Mouse (Mus musculus) mouse trophoblast stem cell (cell line): ENCODE results near the gene Camk1d.
"Not testable (repeated sequence)": the region's sequence is repeated elsewhere in the genome, so short reads cannot be mapped to it uniquely, and the experiment has no call there.

Source experiments
- in situ Hi-C, 2 experiments: fragments of 300-500 bp; cut with MseI, MboI; formaldehyde crosslinking; loops; 2 replicates in 1 of 2; 3 replicates in 1 of 2; pipeline ENCODE4 v1.15.1; 2025

Gene Camk1d

DNA sequence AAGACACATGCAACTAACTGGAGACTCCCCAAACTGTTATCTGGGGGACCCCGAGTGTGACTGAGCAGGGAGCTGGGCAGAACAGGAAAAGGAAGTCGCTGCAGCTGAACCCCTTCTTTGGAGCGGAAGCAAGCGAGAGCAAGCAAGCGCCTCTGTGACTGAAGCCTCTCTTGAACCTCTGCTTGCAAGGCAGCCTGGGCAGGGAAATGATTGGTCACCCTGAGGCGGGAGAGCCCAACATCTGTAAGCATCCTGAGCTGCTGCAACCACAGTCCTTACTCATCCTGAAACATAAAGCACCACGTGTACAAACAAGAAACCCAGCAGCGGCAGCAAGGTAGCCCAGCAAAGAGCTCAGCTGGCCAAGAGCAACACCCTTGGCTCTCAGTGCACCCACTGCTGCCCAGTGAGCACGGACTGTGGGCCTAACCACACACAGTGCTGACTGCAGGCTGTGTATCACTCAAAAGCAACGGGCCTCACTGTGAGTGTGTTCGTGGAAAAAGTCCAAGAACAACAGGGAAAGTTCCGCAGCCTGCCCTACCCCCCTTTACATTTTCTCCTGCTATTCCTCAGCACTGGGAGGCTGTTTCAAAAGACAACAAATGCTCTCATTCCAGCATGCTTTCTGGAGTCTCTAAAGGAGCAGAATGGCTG lies 100.5 kb downstream of the Camk1d start:
- in situ Hi-C loops: no loop called here

DNA sequence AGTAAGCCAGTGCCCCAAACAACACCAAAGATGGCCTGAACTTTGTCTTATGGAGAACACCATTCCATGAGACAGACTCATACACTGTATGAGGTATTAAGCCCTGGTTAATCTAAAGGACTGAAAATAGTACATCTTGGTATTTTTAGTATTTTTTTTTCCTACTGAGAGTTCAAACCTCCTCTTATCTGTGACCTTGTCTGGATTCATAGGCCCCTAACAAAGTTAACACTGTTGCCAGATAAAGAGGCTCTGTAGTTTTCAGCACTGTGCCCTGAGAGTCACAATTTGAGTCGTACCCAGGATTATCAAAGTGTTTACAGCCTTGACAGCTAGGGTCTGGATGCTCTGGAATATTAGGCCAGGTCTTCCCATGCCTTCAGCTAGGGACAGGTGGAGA lies 102.7 kb downstream of the Camk1d start:
- in situ Hi-C loops: no loop called here

DNA sequence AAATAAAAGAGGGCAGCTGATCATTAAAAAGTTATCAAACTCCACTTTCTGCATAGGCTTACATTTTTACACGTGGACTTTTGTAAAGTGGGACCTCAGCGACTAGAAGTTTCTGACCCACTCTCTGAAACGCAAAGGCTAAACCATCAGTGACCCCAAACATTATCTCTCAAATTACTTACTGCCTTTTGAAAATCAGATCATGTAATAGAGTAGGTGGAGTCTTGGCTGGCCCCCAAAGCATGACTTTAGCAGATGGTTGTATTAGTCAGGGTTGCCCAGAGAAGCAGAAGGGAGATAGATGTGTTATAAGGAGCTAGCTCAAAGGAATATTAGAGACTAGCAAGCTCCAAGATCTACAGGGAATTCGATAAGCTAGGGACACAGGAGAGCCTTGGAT lies 103.8 kb downstream of the Camk1d start:
- in situ Hi-C loops: no loop called here

DNA sequence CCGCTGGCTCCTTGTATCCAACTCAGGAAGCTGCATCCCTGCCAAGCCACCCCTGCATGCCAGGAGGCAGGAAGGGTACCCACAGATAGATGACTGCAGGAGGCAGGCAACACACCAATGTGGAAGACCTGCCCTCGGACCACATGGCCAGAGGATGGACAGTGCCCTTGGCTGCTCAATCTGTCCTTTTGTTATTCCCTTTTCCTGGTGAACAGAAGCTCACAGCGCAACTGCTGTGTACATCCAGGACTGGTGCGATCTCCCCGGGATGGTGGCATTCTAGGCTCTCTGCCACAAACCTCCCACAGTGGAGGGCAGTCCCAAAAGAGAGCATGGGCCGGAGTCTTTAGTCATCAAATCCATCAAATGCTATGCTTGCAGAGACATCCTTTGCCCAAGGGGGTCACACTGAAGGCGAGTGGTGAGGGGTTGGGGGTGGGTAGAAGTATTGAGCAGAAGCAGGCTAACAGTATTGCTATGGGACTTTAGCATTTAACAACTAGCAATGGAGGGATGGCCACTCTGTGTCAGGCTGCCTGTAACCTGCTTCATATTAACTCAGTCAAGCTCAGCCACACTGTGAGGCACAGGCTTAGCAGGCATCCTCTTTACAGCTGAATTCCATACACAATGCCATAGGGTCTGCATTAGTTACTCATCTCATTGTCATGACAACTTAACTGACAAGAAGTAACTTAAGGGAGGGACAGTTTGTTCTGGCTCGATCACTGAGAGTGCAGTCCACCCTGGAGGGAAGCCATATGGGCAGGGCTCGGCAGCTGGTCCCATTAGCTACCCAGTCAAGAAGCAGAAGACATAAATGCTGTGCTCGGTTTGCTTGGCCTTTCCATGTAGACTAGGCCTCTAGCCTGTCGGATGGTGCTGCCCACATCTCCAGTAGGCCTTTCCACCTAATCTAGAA lies 106.1 kb downstream of the Camk1d start:
- in situ Hi-C loops: no loop called here

DNA sequence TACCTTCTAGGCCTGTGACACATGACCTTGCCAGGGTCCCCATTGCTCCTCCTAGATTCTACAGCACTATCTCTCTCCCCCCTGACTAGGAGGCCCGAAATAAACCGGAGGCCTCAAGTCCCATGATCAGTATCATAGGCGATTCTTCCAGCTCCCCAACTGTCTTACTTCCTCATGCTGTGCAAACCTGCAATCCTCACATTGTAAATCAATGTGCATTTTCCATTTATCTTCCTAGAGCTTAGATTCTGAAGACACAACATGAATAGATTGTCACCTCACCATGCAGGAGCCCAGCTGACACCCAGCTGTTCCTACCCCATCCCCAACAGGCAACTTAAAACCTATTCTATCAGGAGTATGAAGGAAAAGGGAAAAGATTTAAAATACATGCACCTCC lies 108.5 kb downstream of the Camk1d start:
- in situ Hi-C loops: no loop called here

DNA sequence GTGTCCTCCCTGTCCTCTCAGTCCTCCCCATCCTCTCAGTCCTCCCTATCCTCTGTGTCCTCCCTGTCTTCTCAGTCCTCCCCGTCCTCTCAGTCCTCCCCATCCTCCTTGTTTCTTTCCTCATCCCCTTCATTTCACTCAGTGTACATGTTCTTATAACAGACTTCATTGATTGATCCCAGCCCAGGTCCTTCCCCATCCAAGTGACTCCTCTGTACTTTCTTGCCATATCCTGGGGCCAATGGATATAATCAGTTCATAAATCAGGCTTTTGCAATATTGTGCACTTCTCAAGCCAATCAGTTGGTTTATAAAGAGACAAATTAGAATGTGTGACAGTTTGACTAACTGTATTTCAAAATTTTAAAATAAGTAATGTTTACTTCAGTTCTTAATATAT lies 112.3 kb downstream of the Camk1d start:
- in situ Hi-C loops: no loop called here

DNA sequence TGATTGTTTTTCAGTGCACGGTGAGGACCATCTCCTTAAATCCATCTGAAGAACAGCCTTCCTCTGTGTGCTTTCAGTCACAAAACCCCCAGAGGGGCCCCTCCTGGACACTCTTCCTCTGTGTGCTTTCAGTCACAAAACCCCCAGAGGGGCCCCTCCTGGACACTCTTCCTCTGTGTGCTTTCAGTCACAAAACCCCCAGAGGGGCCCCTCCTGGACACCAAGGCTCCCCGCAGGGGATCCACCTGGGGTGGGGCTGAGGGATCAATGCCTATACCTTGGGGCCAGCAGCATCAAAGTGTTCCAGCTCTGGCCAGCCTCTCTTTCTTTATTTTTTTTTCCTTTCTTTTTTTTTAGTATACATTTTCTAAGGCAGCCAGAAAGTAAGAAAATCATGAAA lies 113.1 kb downstream of the Camk1d start:
- in situ Hi-C loops: not testable (repeated sequence)

DNA sequence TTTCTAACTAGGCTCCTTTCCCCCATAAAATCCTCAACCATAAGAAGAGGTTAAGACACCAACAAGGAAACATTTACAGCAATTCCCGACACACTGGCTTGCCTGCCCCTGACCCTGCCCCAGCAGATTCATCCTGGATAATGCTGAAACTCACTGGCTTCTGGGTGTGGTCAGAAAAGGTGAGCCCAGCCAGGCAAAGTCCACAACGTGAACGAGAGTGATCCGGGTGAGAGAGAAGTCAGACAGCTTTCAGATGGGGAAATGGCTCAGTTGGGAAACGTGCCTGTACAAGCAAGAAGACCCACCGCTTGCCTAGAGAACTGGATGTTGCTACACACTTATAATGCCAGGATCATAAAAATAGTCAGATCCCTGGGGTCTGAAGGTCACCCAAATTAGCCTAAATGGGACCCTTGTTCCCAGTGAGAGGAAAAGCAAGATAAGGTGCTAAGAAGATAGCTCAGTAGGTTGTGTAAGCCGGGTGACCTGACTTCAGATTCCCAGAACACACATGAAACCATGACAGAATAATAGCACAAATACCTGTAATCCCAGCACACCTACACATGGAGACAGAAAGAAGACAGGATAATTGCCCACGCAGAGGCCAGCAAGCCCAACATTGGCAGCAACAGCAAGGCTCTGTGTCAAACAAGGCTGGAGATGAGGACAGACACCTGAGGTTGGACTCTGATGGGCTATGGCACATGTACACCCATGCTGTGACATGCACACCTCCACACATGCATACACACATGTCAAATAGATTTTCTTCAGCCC lies 113.9 kb downstream of the Camk1d start:
- in situ Hi-C loops: no loop called here

DNA sequence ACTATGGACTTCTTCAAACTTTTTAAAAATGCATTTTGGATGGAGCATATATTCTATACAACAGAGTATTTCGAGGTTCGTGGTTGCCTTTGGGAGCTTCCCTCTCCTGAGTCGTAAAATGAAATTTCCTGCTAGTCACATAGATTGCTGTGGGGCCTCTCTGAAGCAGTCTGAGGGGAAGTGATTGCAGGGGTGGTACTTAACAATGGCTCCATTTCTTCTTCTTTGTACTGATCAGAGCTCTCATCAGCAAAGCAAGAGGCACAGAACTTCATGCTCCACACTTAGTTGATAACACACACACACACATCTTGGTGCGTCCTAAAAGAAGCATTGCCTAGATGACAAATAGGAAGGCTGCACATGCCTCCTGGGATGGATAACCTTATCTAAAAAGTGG lies 114.6 kb downstream of the Camk1d start:
- in situ Hi-C loops: no loop called here

DNA sequence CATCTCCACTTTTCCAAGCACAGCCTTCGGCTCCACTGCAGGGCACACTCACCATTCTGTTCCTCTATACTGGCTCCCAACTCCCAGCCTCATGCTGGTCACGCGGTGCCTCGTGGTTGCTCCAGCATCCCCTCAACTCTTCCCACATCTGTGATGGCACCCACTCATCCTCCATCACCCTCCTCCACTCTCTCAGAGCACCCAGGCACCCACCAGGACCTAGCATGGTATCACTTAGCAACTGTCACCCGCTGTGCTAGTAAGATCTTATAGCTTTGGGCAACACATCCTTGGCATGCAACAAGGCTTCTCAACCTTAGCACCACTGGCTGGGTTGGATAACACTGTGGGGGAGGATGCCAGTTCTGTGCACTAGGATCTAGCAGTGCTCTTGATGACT lies 115.8 kb downstream of the Camk1d start:
- in situ Hi-C loops: no loop called here

DNA sequence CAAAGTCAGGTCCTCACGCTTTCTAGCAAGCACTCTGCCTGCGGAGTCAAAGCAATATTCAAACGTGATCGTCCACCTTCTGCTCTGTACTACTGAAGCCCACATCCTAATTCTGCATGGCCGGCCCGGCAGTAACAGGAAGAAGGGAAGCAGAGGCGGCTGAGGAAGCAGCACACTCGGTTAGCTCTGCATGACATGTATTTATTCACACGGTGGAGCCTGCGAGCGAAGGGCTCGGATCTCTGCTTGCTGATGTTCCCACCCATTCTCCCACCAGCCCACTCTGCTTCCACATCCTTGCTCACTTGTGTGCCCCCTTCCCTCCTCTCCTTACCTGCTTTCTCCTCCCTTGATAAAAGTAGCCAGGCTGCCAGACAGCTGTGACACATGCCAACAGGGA lies 117.4 kb downstream of the Camk1d start:
- in situ Hi-C loops: no loop called here

DNA sequence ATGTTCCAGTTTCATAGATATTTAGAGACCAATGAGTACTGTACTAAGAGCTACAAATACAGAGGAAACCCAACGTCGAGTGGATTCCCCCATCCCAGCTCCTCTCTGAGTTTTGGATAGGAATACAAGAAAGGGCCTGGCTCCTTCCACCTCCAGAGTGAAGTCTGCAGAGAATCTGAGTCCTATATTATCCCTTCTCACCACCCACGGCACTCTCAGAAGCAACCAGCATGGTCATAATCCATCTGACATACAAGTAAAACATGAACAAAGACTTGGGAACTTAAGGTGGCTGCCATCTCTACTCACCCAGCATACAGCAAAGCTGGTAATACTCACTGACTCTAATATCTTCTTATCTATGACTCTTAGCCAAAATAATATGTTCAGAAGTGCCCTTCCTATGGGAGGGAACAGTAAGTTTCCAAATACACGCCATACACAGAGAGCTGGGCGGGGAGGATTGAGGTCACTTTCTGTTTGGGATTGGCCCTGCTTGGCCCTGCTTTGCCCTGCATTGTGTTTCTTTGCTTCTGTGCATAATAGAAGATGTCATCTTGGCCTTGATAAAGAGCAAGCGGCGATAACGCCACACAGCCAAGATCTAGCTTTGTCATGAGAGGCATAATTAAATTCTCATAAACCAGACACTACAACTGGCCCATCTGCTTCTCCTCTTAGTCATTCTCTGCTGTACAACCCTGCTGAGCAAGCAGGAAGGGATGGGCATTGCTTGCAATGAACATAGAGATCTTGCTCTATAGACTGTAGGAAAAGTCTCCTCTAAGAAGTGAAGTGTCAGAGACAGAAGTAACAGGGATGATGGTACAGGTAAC lies 118.7 kb downstream of the Camk1d start:
- in situ Hi-C loops: no loop called here

DNA sequence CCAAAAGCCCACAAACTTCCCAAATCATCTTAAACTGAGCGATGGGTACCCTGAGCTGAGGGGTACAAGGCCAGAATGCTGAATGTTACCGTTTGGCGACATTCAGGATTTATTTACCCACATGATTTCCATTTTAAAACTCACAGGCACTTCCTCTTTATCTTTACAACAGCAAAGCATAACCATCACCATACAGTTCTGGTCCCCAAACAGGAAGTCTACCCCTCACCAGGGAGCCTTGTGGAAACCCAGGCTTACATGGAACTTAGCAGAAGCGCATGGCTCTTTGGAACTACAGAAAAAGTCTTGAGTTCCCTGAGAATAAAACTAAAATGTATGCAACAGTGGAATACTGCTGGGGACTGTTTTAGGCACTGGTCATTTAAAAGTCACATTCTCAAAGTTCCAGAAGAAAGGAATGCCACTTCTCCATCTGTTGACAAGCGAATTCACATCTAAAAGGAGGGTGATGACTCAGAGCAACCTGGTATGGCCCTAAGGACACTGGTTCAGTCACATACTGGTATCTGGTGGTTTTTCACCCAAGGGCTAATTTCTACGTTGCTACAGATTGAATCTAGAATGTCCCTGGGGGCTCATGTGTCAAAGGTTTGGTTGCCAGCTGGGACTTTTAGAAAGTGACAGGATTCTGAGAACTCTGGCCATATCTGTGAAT lies 121.7 kb downstream of the Camk1d start:
- in situ Hi-C loops: no loop called here

DNA sequence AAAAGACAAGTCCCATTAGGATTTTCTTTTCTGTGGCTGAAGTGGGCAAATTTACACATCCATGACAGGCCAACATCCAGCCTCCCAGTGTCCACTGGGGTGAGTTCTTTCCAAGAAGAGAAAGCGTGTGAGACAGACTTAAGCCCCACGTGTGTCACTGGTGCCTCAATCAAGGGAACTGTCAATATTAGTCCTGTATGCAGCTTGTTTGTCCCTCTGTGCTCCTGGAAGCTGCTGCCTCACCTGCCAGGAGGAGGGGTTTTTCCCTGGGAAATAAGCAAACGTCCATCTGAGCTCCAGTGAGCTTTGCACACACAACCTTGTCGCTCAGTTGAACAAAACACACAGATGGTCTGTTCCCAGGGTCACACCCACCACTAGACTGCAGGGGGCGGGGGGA lies 124.2 kb downstream of the Camk1d start:
- in situ Hi-C loops: no loop called here

DNA sequence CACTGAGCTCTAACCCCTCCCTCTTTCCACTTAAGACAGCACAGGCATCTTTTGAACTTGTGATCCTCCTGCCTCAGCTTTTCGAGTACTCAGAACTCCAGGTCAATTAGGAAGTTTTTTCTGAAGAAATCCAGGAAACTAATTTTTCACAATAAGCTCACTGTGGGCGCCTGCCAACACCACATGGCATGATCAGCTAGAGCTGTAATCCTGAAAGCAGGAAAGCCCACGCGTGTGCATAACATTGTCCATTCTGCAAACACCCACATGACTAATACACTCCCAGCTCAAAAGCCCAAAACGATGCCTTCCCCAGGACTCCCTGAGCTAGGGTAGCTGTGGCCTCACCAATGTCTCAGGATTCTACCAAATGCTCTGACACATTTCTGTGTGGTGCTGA lies 125.2 kb downstream of the Camk1d start:
- in situ Hi-C loops: no loop called here

DNA sequence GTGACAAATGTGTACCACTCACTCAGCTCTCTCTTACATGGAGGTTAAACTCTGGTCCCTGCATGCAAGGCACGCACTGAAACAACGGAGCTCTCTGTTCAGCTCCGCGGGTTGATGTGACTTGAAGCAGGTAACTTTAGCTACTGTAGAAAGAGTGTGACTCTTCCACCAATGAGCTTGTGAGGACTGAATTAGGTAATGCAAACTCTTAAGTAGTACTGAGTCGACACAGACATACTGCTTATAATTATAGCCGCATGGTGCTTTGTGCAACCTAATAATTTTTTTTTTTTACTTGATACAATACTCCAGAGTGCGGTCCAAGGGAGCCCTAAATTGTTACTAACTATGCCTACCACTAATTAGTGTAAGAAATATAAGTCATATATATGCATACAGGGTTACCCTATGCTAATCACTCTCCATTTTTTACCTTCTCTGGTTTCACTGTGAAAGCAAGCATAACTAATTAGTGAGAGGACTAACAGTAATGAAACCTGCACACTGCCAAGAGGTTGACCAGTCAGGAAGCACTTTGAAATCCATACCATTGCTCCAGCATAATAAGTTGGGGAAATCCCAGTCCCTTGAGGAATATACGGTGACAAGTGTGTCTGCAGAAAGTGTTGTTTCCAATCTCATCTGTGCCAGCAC lies 125.9 kb downstream of the Camk1d start:
- in situ Hi-C loops: no loop called here

DNA sequence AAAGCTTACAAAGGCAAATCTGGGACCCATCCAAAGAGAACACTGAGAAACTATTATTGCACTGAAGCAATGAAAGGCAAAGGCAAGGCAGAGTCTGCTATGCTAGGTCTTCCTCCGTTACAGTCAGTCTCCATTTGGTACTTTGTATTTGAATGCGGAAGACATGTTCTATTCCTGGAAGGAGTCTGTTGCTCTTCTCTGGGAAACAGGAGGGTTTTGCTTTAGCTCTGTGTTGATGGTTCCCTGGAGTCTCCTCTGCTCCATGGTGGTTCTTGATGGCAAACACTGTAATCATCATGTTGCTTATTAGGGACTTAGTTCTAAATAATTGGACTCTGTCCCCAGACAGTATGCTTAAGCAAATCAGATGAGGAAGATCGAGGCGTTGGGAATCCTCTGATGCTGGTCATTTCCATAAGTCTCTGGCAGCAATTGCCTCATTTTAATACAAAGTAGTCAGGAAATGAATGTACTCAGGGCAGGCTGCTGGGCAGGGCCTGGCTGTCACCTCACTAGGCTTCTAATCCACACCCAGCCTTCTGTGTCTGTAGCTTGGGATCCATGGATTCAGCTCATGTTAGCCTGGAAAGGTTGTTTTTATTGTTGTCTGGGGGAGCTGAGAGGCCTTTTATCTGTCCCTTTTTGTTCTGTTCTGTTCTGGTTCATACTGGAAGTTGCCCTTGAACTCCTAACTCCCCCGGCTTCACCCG lies 129.8 kb downstream of the Camk1d start:
- in situ Hi-C loops: no loop called here

DNA sequence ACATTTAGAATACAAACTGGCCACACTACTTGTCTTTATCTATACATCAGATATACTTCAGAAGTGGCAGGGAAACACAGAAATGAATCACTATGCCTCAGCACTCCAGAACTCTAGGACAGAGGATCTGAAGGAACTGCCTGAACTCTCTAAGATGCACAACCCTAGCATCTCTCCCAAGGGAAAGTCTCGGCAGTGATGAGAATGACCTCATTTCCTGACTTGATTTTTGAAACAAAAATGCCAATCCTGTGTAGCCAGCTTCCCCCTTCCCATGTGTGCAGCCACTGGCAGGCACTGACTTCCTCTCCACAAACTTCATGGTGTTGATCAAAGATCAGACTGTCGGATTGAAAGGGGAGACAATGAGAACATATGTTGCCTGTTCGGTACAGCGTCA lies 134.9 kb downstream of the Camk1d start:
- in situ Hi-C loops: no loop called here

DNA sequence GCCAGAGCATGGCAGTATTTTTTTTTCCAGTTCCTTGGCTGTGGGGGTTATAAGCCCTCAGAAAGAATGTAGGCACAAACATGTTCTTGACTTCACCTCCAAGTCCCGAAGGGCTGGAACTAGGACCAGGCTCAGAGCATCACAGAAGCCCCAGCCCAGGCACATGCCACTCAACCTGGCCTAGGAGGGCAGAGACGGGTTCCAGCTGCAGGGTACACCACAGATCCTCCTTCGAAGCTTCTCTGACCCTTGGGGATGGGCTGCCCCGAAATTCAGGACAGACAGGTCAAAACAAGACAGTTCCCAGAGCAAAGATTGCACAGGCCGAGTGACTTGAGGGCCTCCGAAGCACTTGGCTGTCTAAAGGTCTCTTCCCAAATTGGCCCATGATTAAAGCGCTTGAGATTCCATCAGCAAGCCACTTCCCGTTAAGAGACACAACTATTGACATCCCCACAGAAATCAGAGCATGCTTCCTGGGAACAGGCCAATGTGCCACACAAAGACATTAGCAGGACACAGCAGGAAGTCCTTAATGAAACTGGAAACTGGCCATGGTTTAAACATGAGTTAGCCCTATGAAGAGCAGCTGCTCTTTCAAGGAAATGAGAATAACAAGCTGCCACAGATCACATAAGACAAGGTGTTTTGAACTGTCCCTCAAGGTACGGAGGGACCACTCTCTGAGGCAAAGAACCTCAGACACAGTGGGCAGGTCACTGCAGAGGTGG lies 136.8 kb downstream of the Camk1d start:
- in situ Hi-C loops: no loop called here
